Mouse (Mus musculus): ENCODE data around the gene Grasp. TPM values are rescaled to one million over a fixed set of nuclear protein-coding genes. Genes with fewer than 3 reads are reported as not detected.
A peak's percentile ranks its signal among the peaks of the same experiment; 100 is the strongest.

Grasp gene
- polyA plus RNA-seq, 1 experiment from 2014 or later: 0.37 TPM

- Histone ChIP-seq H3K36me3 (replicated peaks) (no peaks in the 10 kb centered on the region), H3K4me2 (no peak overlapping the region), H3K27ac (replicated peaks) (no peak overlapping the region), H3K9me3 (replicated peaks) (no peaks in the 10 kb centered on the region), H3K9ac (no peak overlapping the region), H3K4me3 (replicated peaks) (no peak overlapping the region), H3K27me3 (peaks cover 40% of the 10 kb centered on the region), H3K4me1 (replicated peaks) (peaks cover 38% of the 10 kb centered on the region)
- WGBS (ENCODE audit: insufficient replicate concordance): 39% methylated on average over 9 of the region's 9 CpGs
- ATAC-seq (ENCODE audit: insufficient read depth): no peak
Observed at GRCm38 (mm10) chr15:101250220-101250800, 26.3 kb downstream of the Grasp start.

- WGBS (ENCODE audit: insufficient replicate concordance): 63% methylated on average over 5 of the region's 5 CpGs
Observed at GRCm38 (mm10) chr15:101251930-101252329, 27.9 kb downstream of the Grasp start.

GRCm38 (mm10) chr15:101252614-101253013 is 28.6 kb downstream of the Grasp start:
- no peak overlapping the region for H3K4me3 ChIP-seq (replicated peaks)
- H3K27me3 ChIP-seq: peaks cover 43% of the 10 kb centered on the region
- H3K4me2 ChIP-seq: no peak overlapping the region
- no peaks in the 10 kb centered on the region for H3K9me3 ChIP-seq (replicated peaks)
- no peak for ATAC-seq (ENCODE audit: insufficient read depth)
- H3K9ac ChIP-seq: no peak overlapping the region
- H3K27ac ChIP-seq (replicated peaks): no peak overlapping the region
- H3K36me3 ChIP-seq (replicated peaks): no peaks in the 10 kb centered on the region
- 48% methylated on average over 6 of the region's 6 CpGs for WGBS (ENCODE audit: insufficient replicate concordance)
- peaks cover 17% of the 10 kb centered on the region for H3K4me1 ChIP-seq (replicated peaks)

More at GRCm38 (mm10) chr15:101251930-101252329, 27.9 kb downstream of the Grasp start:
- Histone ChIP-seq H3K9me3 (replicated peaks) (no peaks in the 10 kb centered on the region), H3K27ac (replicated peaks) (no peak overlapping the region), H3K27me3 (peaks cover 43% of the 10 kb centered on the region), H3K4me2 (no peak overlapping the region), H3K36me3 (replicated peaks) (no peaks in the 10 kb centered on the region), H3K4me3 (replicated peaks) (no peak overlapping the region), H3K9ac (no peak overlapping the region), H3K4me1 (replicated peaks) (peaks cover 22% of the 10 kb centered on the region)
- no peak for ATAC-seq (ENCODE audit: insufficient read depth)

GRCm38 (mm10) chr15:101253563-101253885 is 29.5 kb downstream of the Grasp start:
- Histone ChIP-seq H3K27ac (replicated peaks) (no peak overlapping the region), H3K4me2 (peak overlapping the region; percentile 72), H3K27me3 (peaks cover 43% of the 10 kb centered on the region), H3K9ac (no peak overlapping the region), H3K9me3 (replicated peaks) (no peaks in the 10 kb centered on the region), H3K4me1 (replicated peaks) (peaks cover 10% of the 10 kb centered on the region), H3K4me3 (replicated peaks) (peak overlapping the region; percentile 51), H3K36me3 (replicated peaks) (no peaks in the 10 kb centered on the region)
- 23% methylated on average over 3 of the region's 3 CpGs for WGBS (ENCODE audit: insufficient replicate concordance)
- no peak for ATAC-seq (ENCODE audit: insufficient read depth)

GRCm38 (mm10) chr15:101253886-101254795 is 30.2 kb downstream of the Grasp start, which contains the start of gene Nr4a1:
Gene Nr4a1, plus strand, starts transcription at chr15:101254269.
- H3K9ac ChIP-seq: peak within 1 kb of the TSS; percentile 35; the same call in 1 of the 2 replicates
- peak within 1 kb of the TSS; percentile 51 for H3K4me3 ChIP-seq (replicated peaks)
- H3K27ac ChIP-seq (replicated peaks): no peak within 1 kb of the TSS
- WGBS (ENCODE audit: insufficient replicate concordance): 2% methylated on average over 76 of the region's 82 CpGs
- ATAC-seq (ENCODE audit: insufficient read depth): peak; percentile 27; the same call in 1 of the 2 replicates
- peaks cover 10% of the 10 kb centered on the region for H3K4me1 ChIP-seq (replicated peaks)
- peak within 1 kb of the TSS; percentile 72 for H3K4me2 ChIP-seq
- H3K9me3 ChIP-seq (replicated peaks): no peaks in the 10 kb centered on the region
- H3K36me3 ChIP-seq (replicated peaks): no peaks in the 10 kb centered on the region
- peaks cover 43% of the 10 kb centered on the region for H3K27me3 ChIP-seq

GRCm38 (mm10) chr15:101255842-101256462 is 32.0 kb downstream of the Grasp start:
- no peak for ATAC-seq (ENCODE audit: insufficient read depth)
- Histone ChIP-seq H3K36me3 (replicated peaks) (no peaks in the 10 kb centered on the region), H3K27ac (replicated peaks) (no peak overlapping the region), H3K9me3 (replicated peaks) (no peaks in the 10 kb centered on the region), H3K4me2 (no peak overlapping the region), H3K4me1 (replicated peaks) (peaks cover 11% of the 10 kb centered on the region), H3K27me3 (peaks cover 43% of the 10 kb centered on the region), H3K9ac (no peak overlapping the region), H3K4me3 (replicated peaks) (no peak overlapping the region)
- WGBS (ENCODE audit: insufficient replicate concordance): 58% methylated on average over 7 of the region's 7 CpGs

GRCm38 (mm10) chr15:101256463-101257206 is 32.6 kb downstream of the Grasp start:
- 42% methylated on average over 14 of the region's 14 CpGs for WGBS (ENCODE audit: insufficient replicate concordance)
- Histone ChIP-seq H3K27me3 (peaks cover 37% of the 10 kb centered on the region), H3K9ac (no peak overlapping the region), H3K27ac (replicated peaks) (no peak overlapping the region), H3K36me3 (replicated peaks) (no peaks in the 10 kb centered on the region), H3K4me1 (replicated peaks) (peaks cover 18% of the 10 kb centered on the region), H3K9me3 (replicated peaks) (no peaks in the 10 kb centered on the region), H3K4me2 (no peak overlapping the region), H3K4me3 (replicated peaks) (no peak overlapping the region)
- no peak for ATAC-seq (ENCODE audit: insufficient read depth)

- Histone ChIP-seq H3K9ac (no peak overlapping the region), H3K4me1 (replicated peaks) (peaks cover 26% of the 10 kb centered on the region), H3K4me2 (no peak overlapping the region), H3K36me3 (replicated peaks) (no peaks in the 10 kb centered on the region), H3K27me3 (peaks cover 29% of the 10 kb centered on the region), H3K27ac (replicated peaks) (no peak overlapping the region), H3K4me3 (replicated peaks) (no peak overlapping the region), H3K9me3 (replicated peaks) (no peaks in the 10 kb centered on the region)
- WGBS (ENCODE audit: insufficient replicate concordance): 32% methylated on average over 11 of the region's 11 CpGs
- no peak for ATAC-seq (ENCODE audit: insufficient read depth)
Observed at GRCm38 (mm10) chr15:101258420-101258819, 34.4 kb downstream of the Grasp start.

- no peaks in the 10 kb centered on the region for H3K9me3 ChIP-seq (replicated peaks)
- H3K4me3 ChIP-seq (replicated peaks): no peak overlapping the region
- H3K27me3 ChIP-seq: peaks cover 18% of the 10 kb centered on the region
- H3K9ac ChIP-seq: no peak overlapping the region
- H3K36me3 ChIP-seq (replicated peaks): no peaks in the 10 kb centered on the region
- no peak for ATAC-seq (ENCODE audit: insufficient read depth)
- no peak overlapping the region for H3K4me2 ChIP-seq
- no peak overlapping the region for H3K27ac ChIP-seq (replicated peaks)
- 48% methylated on average over 3 of the region's 3 CpGs for WGBS (ENCODE audit: insufficient replicate concordance)
- peaks cover 16% of the 10 kb centered on the region for H3K4me1 ChIP-seq (replicated peaks)
Observed at GRCm38 (mm10) chr15:101259922-101260321, 35.9 kb downstream of the Grasp start.

- Histone ChIP-seq H3K4me3 (replicated peaks) (no peak overlapping the region), H3K36me3 (replicated peaks) (no peaks in the 10 kb centered on the region), H3K27ac (replicated peaks) (no peak overlapping the region), H3K9ac (no peak overlapping the region), H3K27me3 (peaks cover 18% of the 10 kb centered on the region), H3K4me1 (replicated peaks) (peaks cover 16% of the 10 kb centered on the region), H3K9me3 (replicated peaks) (no peaks in the 10 kb centered on the region), H3K4me2 (no peak overlapping the region)
- no peak for ATAC-seq (ENCODE audit: insufficient read depth)
- WGBS (ENCODE audit: insufficient replicate concordance): 58% methylated on average over 10 of the region's 10 CpGs
Observed at GRCm38 (mm10) chr15:101260387-101260786, 36.4 kb downstream of the Grasp start.

Measured in liver, embryonic 15.5 days (tissue).